In the genomic region with DNA sequence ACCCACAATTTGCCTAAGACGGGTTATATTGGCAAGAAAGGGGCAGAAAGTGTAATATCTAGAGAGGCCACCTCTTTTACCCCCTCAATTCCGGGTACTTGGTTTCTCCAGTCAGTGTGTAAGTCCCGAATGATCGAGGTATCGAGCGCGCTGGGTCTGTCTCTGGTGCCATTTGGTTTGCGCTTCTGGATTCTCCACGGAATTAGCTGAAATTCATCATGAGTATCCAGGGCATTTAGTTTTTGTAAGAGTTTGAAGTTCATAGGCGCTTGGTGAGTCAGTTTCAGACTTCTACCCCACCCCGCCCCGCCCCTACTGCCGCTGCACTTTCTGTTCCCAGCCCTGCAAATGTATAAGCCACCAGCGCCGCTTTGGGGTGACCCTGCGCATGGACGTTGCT, we compare ENCODE assay signal across 13 mouse cellular contexts.
DNase-seq lines count a peak whose midpoint lies in the region; ATAC-seq and TF ChIP-seq lines count a peak whose summit lies in the region.
"Had no signal": no experiment of that assay in that cellular context is flagged by ENCODE, and none has a peak within 500 bp of the region (broad histone marks: within the 10 kb centered on the region; RNA-seq: fewer than 3 reads in every experiment).

No protein-coding gene starts in this region.

- TF ChIP-seq POLR2A in heart, adult 2 months (IDR thresholded peaks at IDR 0.05; ENCODE audit: insufficient read depth, low read depth, low read length): no peak

- DNase-seq in adrenal gland, postnatal 10 days: peak; percentile 4
- no peak for DNase-seq in adrenal gland, postnatal 25 days
- DNase-seq in heart, adult 2 months: no peak
- no peak for DNase-seq in layer of hippocampus, adult 2 months (ENCODE audit: low spot score in 2 of 2)
- DNase-seq in layer of hippocampus, postnatal 14 days (ENCODE audit: low spot score in 2 of 2): no peak
- no peak for DNase-seq in ovary, adult 18-20 months (ENCODE audit: low spot score)
- DNase-seq: cerebellum, postnatal 10 days; retina, postnatal 1 day; thymus, adult 2 months had no signal

- no peak for ATAC-seq in heart, embryonic 15.5 days (replicated peaks; ENCODE audit: insufficient number of reproducible peaks, insufficient read depth, low FRiP score, low read depth)
- ATAC-seq in embryonic facial prominence, embryonic 13.5 days (ENCODE audit: insufficient number of reproducible peaks, insufficient read depth, low FRiP score, low TSS enrichment, low read depth): no peak
- ATAC-seq: intestine, embryonic 16.5 days had no signal

- WGBS in heart, embryonic 15.5 days: 64% methylated on average over 17 of the region's 17 CpGs
- WGBS in heart, adult 2 months: 64% methylated on average over 17 of the region's 17 CpGs
- 64% methylated on average over 17 of the region's 17 CpGs for WGBS in embryonic facial prominence, embryonic 13.5 days

- no peak for TF ChIP-seq EP300 in heart, adult 2 months (IDR thresholded peaks at IDR 0.05; ENCODE audit: insufficient read depth, low read depth, low read length)

- no peak overlapping the region for H3K27ac ChIP-seq in heart, embryonic 15.5 days
- no peak overlapping the region for H3K27ac ChIP-seq in heart, adult 2 months
- no peak overlapping the region for H3K27ac ChIP-seq in layer of hippocampus, adult 2 months
- H3K27ac ChIP-seq in embryonic facial prominence, embryonic 13.5 days: no peak overlapping the region

- no peak overlapping the region for H3K9ac ChIP-seq in heart, embryonic 15.5 days
- no peak overlapping the region for H3K9ac ChIP-seq in heart, adult 2 months (ENCODE audit: low read depth, low read length)
- no peak overlapping the region for H3K9ac ChIP-seq in embryonic facial prominence, embryonic 13.5 days

- H3K36me3 ChIP-seq in heart, embryonic 15.5 days: no peaks in the 10 kb centered on the region
- no peaks in the 10 kb centered on the region for H3K36me3 ChIP-seq in heart, adult 2 months (ENCODE audit: control insufficient read depth, insufficient read depth, low read length)
- H3K36me3 ChIP-seq in embryonic facial prominence, embryonic 13.5 days: no peaks in the 10 kb centered on the region

- no peaks in the 10 kb centered on the region for H3K27me3 ChIP-seq in heart, embryonic 15.5 days
- H3K27me3 ChIP-seq in heart, adult 2 months (ENCODE audit: control insufficient read depth, insufficient read depth, low read length): no peaks in the 10 kb centered on the region
- no peaks in the 10 kb centered on the region for H3K27me3 ChIP-seq in embryonic facial prominence, embryonic 13.5 days

- H3K4me1 ChIP-seq in heart, embryonic 15.5 days (replicated peaks): no peaks in the 10 kb centered on the region
- no peaks in the 10 kb centered on the region for H3K4me1 ChIP-seq in heart, adult 2 months (ENCODE audit: control insufficient read depth, insufficient read depth, low read length)
- no peaks in the 10 kb centered on the region for H3K4me1 ChIP-seq in embryonic facial prominence, embryonic 13.5 days

- TF ChIP-seq CTCF in heart, adult 2 months (IDR thresholded peaks at IDR 0.05): no peak
- TF ChIP-seq CTCF in layer of hippocampus, adult 2 months (conservative IDR thresholded peaks at IDR 0.05): 0 out of 2 replicates have a peak, but pooled peaks have one; percentile 10

- H3K9me3 ChIP-seq in heart, embryonic 15.5 days (replicated peaks): no peaks in the 10 kb centered on the region
- 0 out of 2 replicates have a peak, but pooled peaks cover 6% of the 10 kb centered on the region for H3K9me3 ChIP-seq in embryonic facial prominence, embryonic 13.5 days

- no peaks in the 10 kb centered on the region for H3K79me2 ChIP-seq in heart, adult 2 months (replicated peaks; ENCODE audit: control insufficient read depth, insufficient read depth, low read length)

- intact Hi-C loops in heart, adult 2 months (cut with DNase I): no loop called here

- 0 out of 2 replicates have a peak overlapping the region, but pooled peaks have one; percentile 3 for H3K4me3 ChIP-seq in heart, embryonic 15.5 days
- no peak overlapping the region for H3K4me3 ChIP-seq in heart, adult 2 months
- no peak overlapping the region for H3K4me3 ChIP-seq in layer of hippocampus, adult 2 months
- H3K4me3 ChIP-seq in embryonic facial prominence, embryonic 13.5 days: 0 out of 2 replicates have a peak overlapping the region, but pooled peaks have one; percentile 4

- 0 out of 2 replicates have a peak overlapping the region, but pooled peaks have one; percentile 5 for H3K4me2 ChIP-seq in heart, embryonic 15.5 days
- peak overlapping the region; percentile 31 for H3K4me2 ChIP-seq in embryonic facial prominence, embryonic 13.5 days
- H3K4me2 ChIP-seq: liver, embryonic 11.5 days had no signal

Comparison
In these comparisons a context has a peak if more than half of its experiments do, and no peak if none do; other contexts are left out.
1. H3K4me3 ChIP-seq: peak in heart, embryonic 15.5 days (single experiment) and embryonic facial prominence, embryonic 13.5 days (single experiment); none in heart, adult 2 months (single experiment) and layer of hippocampus, adult 2 months (single experiment).